Mouse (Mus musculus) heart, embryonic 16.5 days (tissue): ENCODE results near the gene Mrgprb5. TPM values are rescaled to one million over a fixed set of nuclear protein-coding genes. Genes with fewer than 3 reads are reported as not detected.

Experiments
- polyA plus RNA-seq: library from polyadenylated mRNA; unstranded; fragments of >200 nt; fragmentation: Nextera tagmentation; extraction: Ambion mirVana; gene quantifications from 2 replicates; pipeline ENCODE4 v1.2.1, GENCODE M21; 2015

Gene Mrgprb5
- polyA plus RNA-seq, 1 experiment from 2014 or later, result not detected

Other genes with a start within 250 kb of the Mrgprb5 start
- gene Mrgpra4, start 186.9 kb downstream of the Mrgprb5 start, polyA plus RNA-seq, result not detected in 2 replicates
- not detected in 2 replicates for gene Mrgprx1, start 141.4 kb downstream of the Mrgprb5 start, polyA plus RNA-seq
- gene Mrgprb4, start 30.3 kb upstream of the Mrgprb5 start, polyA plus RNA-seq, result not detected in 2 replicates
- not detected in 2 replicates for gene Mrgprb8, start 219.5 kb upstream of the Mrgprb5 start, polyA plus RNA-seq